22 mouse cellular contexts compared by ENCODE assay signal in the genomic region with DNA sequence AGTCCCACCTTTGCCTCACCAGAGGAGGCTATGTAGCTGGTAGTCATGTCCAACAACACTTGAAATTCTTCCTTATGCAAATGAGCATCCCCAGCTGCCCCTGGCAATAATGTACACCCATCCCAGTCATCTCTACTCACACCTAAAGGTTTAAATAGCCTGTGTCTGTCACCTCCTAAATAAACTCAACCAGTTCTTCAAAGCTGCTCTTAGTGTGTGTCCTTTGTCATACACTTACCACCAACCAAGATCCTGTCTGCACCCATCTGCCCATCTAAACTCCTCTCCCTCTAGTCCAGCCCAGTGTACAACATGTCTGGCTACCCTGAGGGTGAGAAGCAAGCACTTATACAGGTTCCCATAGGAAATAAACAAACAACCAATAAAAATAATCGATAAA.
"Had no signal": no experiment of that assay in that cellular context is flagged by ENCODE, and none has a peak within 500 bp of the region (broad histone marks: within the 10 kb centered on the region; RNA-seq: fewer than 3 reads in every experiment).

No protein-coding gene starts in this region.

- ATAC-seq: liver, embryonic 12.5 days; midbrain, embryonic 15.5 days had no signal

- H3K4me2 ChIP-seq: limb, embryonic 13.5 days; liver, embryonic 12.5 days; liver, embryonic 15.5 days; lung, embryonic 15.5 days; midbrain, embryonic 15.5 days; neural tube, embryonic 13.5 days; stomach, embryonic 15.5 days had no signal

- H3K9ac ChIP-seq: limb, embryonic 13.5 days; liver, embryonic 12.5 days; liver, embryonic 15.5 days; lung, embryonic 15.5 days; midbrain, embryonic 15.5 days; neural tube, embryonic 13.5 days; stomach, embryonic 15.5 days had no signal

- H3K27ac ChIP-seq: kidney, postnatal 0 days; layer of hippocampus, adult 2 months; limb, embryonic 10.5 days; limb, embryonic 13.5 days; liver, embryonic 12.5 days; liver, embryonic 15.5 days; lung, embryonic 15.5 days; midbrain, embryonic 10.5 days; midbrain, embryonic 15.5 days; neural tube, embryonic 13.5 days; stomach, embryonic 15.5 days had no signal

- H3K36me3 ChIP-seq: limb, embryonic 10.5 days; limb, embryonic 13.5 days; liver, embryonic 12.5 days; liver, embryonic 15.5 days; lung, embryonic 15.5 days; midbrain, embryonic 10.5 days; midbrain, embryonic 15.5 days; neural tube, embryonic 13.5 days; stomach, embryonic 15.5 days had no signal

- H3K9me3 ChIP-seq: limb, embryonic 10.5 days; limb, embryonic 13.5 days; liver, embryonic 12.5 days; liver, embryonic 15.5 days; lung, embryonic 15.5 days; megakaryocyte, embryonic 14.5 days; midbrain, embryonic 10.5 days; midbrain, embryonic 15.5 days; neural tube, embryonic 13.5 days; stomach, embryonic 15.5 days had no signal

- H3K27me3 ChIP-seq: limb, embryonic 13.5 days; liver, embryonic 12.5 days; liver, embryonic 15.5 days; lung, embryonic 15.5 days; megakaryocyte, embryonic 14.5 days; midbrain, embryonic 15.5 days; neural tube, embryonic 13.5 days; stomach, embryonic 15.5 days had no signal

- DNase-seq: kidney, postnatal 25 days; layer of hippocampus, adult 9-11 months; liver; lung, adult 18-20 months; lung, postnatal 10 days; lung, postnatal 36 days; retina, postnatal 1 day; right cerebral cortex, postnatal 25 days; spleen, adult 18-20 months; thymus, postnatal 25 days had no signal

- H3K4me1 ChIP-seq: limb, embryonic 10.5 days; limb, embryonic 13.5 days; liver, embryonic 12.5 days; liver, embryonic 15.5 days; lung, embryonic 15.5 days; megakaryocyte, embryonic 14.5 days; midbrain, embryonic 10.5 days; midbrain, embryonic 15.5 days; neural tube, embryonic 13.5 days; stomach, embryonic 15.5 days had no signal

- H3K4me3 ChIP-seq: layer of hippocampus, adult 2 months; limb, embryonic 10.5 days; limb, embryonic 13.5 days; liver, embryonic 12.5 days; liver, embryonic 15.5 days; lung, embryonic 15.5 days; megakaryocyte, embryonic 14.5 days; midbrain, embryonic 10.5 days; midbrain, embryonic 15.5 days; neural tube, embryonic 13.5 days; stomach, embryonic 15.5 days had no signal
